Mouse (Mus musculus): ENCODE data around the gene Arhgef12. TPM values are rescaled to one million over a fixed set of nuclear protein-coding genes. Genes with fewer than 3 reads are reported as not detected.
A peak's percentile ranks its signal among the peaks of the same experiment; 100 is the strongest.

Arhgef12 gene
- polyA plus RNA-seq, 1 experiment from 2014 or later = 11.3 TPM

GRCm38 (mm10) chr9:43061545-43061944 is 45.5 kb downstream of the Arhgef12 start:
- Histone ChIP-seq H3K4me3 (no peak overlapping the region), H3K4me1 (no peaks in the 10 kb centered on the region), H3K36me3 (no peaks in the 10 kb centered on the region), H3K9me3 (no peaks in the 10 kb centered on the region), H3K27ac (no peak overlapping the region), H3K27me3 (ENCODE audit: insufficient read depth, poor library complexity, severe bottlenecking) (no peaks in the 10 kb centered on the region)
- 76% methylated on average over 1 of the region's 1 CpGs for WGBS
- no peak for DNase-seq (ENCODE audit: low spot score)

GRCm38 (mm10) chr9:43050391-43050790 is 56.6 kb downstream of the Arhgef12 start:
- Histone ChIP-seq H3K27me3 (ENCODE audit: insufficient read depth, poor library complexity, severe bottlenecking) (no peaks in the 10 kb centered on the region), H3K4me1 (peaks cover 15% of the 10 kb centered on the region), H3K4me3 (no peak overlapping the region), H3K36me3 (peaks cover 8% of the 10 kb centered on the region; the same call in 1 of the 2 replicates), H3K27ac (no peak overlapping the region), H3K9me3 (no peaks in the 10 kb centered on the region)
- WGBS = 86% methylated on average over 2 of the region's 2 CpGs
- DNase-seq (ENCODE audit: low spot score) = no peak

GRCm38 (mm10) chr9:43044481-43044880 is 62.6 kb downstream of the Arhgef12 start:
- Histone ChIP-seq H3K36me3 (peaks cover 22% of the 10 kb centered on the region), H3K4me3 (no peak overlapping the region)

GRCm38 (mm10) chr9:43038466-43038865 is 68.6 kb downstream of the Arhgef12 start:
- Histone ChIP-seq H3K27ac (no peak overlapping the region), H3K9me3 (no peaks in the 10 kb centered on the region), H3K4me1 (peaks cover 21% of the 10 kb centered on the region), H3K4me3 (no peak overlapping the region), H3K36me3 (peaks cover 21% of the 10 kb centered on the region), H3K27me3 (ENCODE audit: insufficient read depth, poor library complexity, severe bottlenecking) (no peaks in the 10 kb centered on the region)
- 63% methylated on average over 8 of the region's 8 CpGs for WGBS
- no peak for DNase-seq (ENCODE audit: low spot score)

More at GRCm38 (mm10) chr9:43044481-43044880, 62.6 kb downstream of the Arhgef12 start:
- H3K9me3 ChIP-seq = no peaks in the 10 kb centered on the region
- no peak overlapping the region for H3K27ac ChIP-seq
- no peaks in the 10 kb centered on the region for H3K27me3 ChIP-seq (ENCODE audit: insufficient read depth, poor library complexity, severe bottlenecking)
- peaks cover 7% of the 10 kb centered on the region; the same call in 1 of the 2 replicates for H3K4me1 ChIP-seq
- no peak for DNase-seq (ENCODE audit: low spot score)

GRCm38 (mm10) chr9:43035208-43035607 is 71.8 kb downstream of the Arhgef12 start:
- Histone ChIP-seq H3K36me3 (peaks cover 7% of the 10 kb centered on the region), H3K4me1 (peaks cover 24% of the 10 kb centered on the region), H3K27me3 (ENCODE audit: insufficient read depth, poor library complexity, severe bottlenecking) (no peaks in the 10 kb centered on the region), H3K9me3 (no peaks in the 10 kb centered on the region), H3K4me3 (no peak overlapping the region), H3K27ac (no peak overlapping the region)
- WGBS = 66% methylated on average over 4 of the region's 4 CpGs
- no peak for DNase-seq (ENCODE audit: low spot score)

- Histone ChIP-seq H3K4me3 (no peak overlapping the region), H3K9me3 (no peaks in the 10 kb centered on the region), H3K27me3 (ENCODE audit: insufficient read depth, poor library complexity, severe bottlenecking) (no peaks in the 10 kb centered on the region), H3K36me3 (peaks cover 4% of the 10 kb centered on the region), H3K4me1 (peaks cover 24% of the 10 kb centered on the region), H3K27ac (no peak overlapping the region)
- DNase-seq (ENCODE audit: low spot score) = no peak
Observed at GRCm38 (mm10) chr9:43034273-43034672, 72.8 kb downstream of the Arhgef12 start.

DNA sequence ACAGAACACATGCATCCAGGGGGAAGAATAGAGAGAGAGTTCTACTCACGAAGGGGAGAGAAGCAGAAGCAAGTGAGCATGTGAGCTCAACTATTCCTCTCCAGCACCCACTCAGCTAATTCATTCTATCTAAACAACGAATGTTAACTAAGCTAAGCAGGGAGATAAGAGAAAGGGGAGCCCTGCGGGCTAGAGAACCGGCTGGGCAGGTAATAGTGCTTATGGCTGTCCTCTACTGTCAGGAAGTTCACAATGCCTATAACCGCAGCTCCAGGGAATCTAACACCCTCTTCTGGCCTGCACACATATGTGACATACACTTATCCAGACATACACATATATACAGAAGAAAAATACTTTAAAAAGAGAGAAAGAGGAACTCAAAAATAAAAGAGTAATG is 79.3 kb downstream of the Arhgef12 start:
- 53% methylated on average over 5 of the region's 5 CpGs for WGBS
- H3K36me3 ChIP-seq = peaks cover 10% of the 10 kb centered on the region; the same call in 1 of the 2 replicates
- H3K27me3 ChIP-seq (ENCODE audit: insufficient read depth, poor library complexity, severe bottlenecking) = no peaks in the 10 kb centered on the region
- no peak for DNase-seq (ENCODE audit: low spot score)
- H3K27ac ChIP-seq = no peak overlapping the region
- H3K4me1 ChIP-seq = peaks cover 13% of the 10 kb centered on the region
- no peaks in the 10 kb centered on the region for H3K9me3 ChIP-seq
- no peak overlapping the region for H3K4me3 ChIP-seq

GRCm38 (mm10) chr9:43021515-43022251 is 85.4 kb downstream of the Arhgef12 start:
- no peak for DNase-seq (ENCODE audit: low spot score)
- Histone ChIP-seq H3K36me3 (peaks cover 24% of the 10 kb centered on the region), H3K27me3 (ENCODE audit: insufficient read depth, poor library complexity, severe bottlenecking) (no peaks in the 10 kb centered on the region), H3K9me3 (no peaks in the 10 kb centered on the region), H3K27ac (peak overlapping the region; percentile 69; the same call in 1 of the 2 replicates), H3K4me3 (no peak overlapping the region), H3K4me1 (peaks cover 20% of the 10 kb centered on the region)
- WGBS = 78% methylated on average over 5 of the region's 5 CpGs

DNA sequence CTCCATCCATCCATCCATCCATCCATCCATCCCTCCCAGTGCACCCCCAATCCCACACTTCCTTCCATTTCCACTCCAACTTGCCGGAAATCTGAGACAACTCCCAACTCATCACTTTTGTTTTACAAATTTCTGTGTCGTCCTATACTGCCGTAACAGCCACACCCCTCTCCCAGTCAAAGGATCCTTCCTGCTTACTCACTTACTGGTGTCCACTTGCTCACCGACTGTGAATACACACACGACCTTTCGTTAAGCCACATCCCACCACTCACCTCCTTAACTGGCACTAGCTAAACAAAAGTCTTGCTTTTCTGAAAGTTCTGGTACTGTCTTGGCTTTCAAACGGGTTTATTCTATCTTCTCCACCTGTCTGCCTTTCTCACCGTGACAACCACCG is 87.4 kb downstream of the Arhgef12 start:
- WGBS = 91% methylated on average over 9 of the region's 9 CpGs
- no peak overlapping the region for H3K4me3 ChIP-seq

GRCm38 (mm10) chr9:43015786-43016185 is 91.3 kb downstream of the Arhgef12 start:
- no peaks in the 10 kb centered on the region for H3K4me1 ChIP-seq
- no peaks in the 10 kb centered on the region for H3K9me3 ChIP-seq
- H3K27ac ChIP-seq = no peak overlapping the region
- no peaks in the 10 kb centered on the region for H3K27me3 ChIP-seq (ENCODE audit: insufficient read depth, poor library complexity, severe bottlenecking)
- H3K4me3 ChIP-seq = no peak overlapping the region
- no peak for DNase-seq (ENCODE audit: low spot score)
- H3K36me3 ChIP-seq = peaks cover 46% of the 10 kb centered on the region
- whole genome bisulfite sequencing = 91% methylated on average over 5 of the region's 5 CpGs

More for the DNA sequence above, 87.4 kb downstream of the Arhgef12 start:
- H3K4me1 ChIP-seq = peaks cover 20% of the 10 kb centered on the region
- peaks cover 33% of the 10 kb centered on the region for H3K36me3 ChIP-seq
- no peaks in the 10 kb centered on the region for H3K9me3 ChIP-seq
- no peaks in the 10 kb centered on the region for H3K27me3 ChIP-seq (ENCODE audit: insufficient read depth, poor library complexity, severe bottlenecking)
- no peak overlapping the region for H3K27ac ChIP-seq
- DNase-seq (ENCODE audit: low spot score) = no peak

DNA sequence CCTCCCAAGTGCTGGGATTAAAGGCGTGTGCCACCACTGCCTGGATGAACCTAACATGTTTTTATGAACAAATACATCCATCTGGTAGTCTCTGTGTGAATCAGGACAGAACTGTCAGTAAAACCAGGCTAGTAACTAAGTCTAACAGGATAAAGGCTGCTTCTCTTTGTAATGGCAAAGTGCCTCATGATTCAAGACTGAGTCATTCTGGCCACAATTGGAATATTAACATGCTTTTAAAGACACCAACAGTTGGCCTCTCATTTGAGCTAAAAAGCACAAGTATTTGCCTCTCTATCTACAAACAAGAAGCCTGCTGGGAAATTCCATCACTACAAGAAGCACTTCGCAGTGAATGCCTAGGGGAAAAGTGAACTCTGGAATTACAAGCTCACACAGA is 91.7 kb downstream of the Arhgef12 start:
- 93% methylated on average over 2 of the region's 2 CpGs for WGBS
- no peak overlapping the region for H3K27ac ChIP-seq
- DNase-seq (ENCODE audit: low spot score) = no peak
- H3K9me3 ChIP-seq = no peaks in the 10 kb centered on the region
- H3K27me3 ChIP-seq (ENCODE audit: insufficient read depth, poor library complexity, severe bottlenecking) = no peaks in the 10 kb centered on the region
- no peak overlapping the region for H3K4me3 ChIP-seq
- H3K36me3 ChIP-seq = peaks cover 44% of the 10 kb centered on the region
- H3K4me1 ChIP-seq = no peaks in the 10 kb centered on the region

DNA sequence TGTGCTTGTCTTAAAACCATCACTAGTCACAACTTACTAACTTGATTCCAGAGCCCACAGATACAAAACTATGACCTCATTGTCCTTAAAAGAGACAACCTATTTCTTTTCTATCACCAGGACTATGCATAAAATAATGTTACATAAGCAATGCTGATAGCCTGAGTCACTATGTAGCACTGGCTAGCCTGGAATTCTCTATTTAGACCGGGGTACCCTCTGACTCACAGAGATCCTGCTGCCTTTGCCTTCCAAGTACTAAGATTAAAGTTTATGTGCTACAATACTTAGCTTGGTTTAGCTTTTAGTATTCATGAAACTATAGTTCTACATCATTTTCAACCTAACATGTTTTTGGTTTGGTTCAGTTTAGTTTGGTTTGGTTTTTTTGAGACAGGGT is 92.2 kb downstream of the Arhgef12 start:
- H3K27ac ChIP-seq = no peak overlapping the region

GRCm38 (mm10) chr9:43012541-43012940 is 94.5 kb downstream of the Arhgef12 start:
- DNase-seq (ENCODE audit: low spot score) = no peak
- Histone ChIP-seq H3K4me1 (no peaks in the 10 kb centered on the region), H3K4me3 (no peak overlapping the region), H3K36me3 (peaks cover 51% of the 10 kb centered on the region), H3K9me3 (no peaks in the 10 kb centered on the region), H3K27me3 (ENCODE audit: insufficient read depth, poor library complexity, severe bottlenecking) (no peaks in the 10 kb centered on the region), H3K27ac (no peak overlapping the region)
- WGBS = 84% methylated on average over 5 of the region's 5 CpGs

More for the DNA sequence above, 92.2 kb downstream of the Arhgef12 start:
- no peaks in the 10 kb centered on the region for H3K27me3 ChIP-seq (ENCODE audit: insufficient read depth, poor library complexity, severe bottlenecking)
- no peaks in the 10 kb centered on the region for H3K4me1 ChIP-seq
- H3K36me3 ChIP-seq = peaks cover 47% of the 10 kb centered on the region
- no peak for DNase-seq (ENCODE audit: low spot score)
- WGBS = 94% methylated on average over 1 of the region's 1 CpGs
- H3K9me3 ChIP-seq = no peaks in the 10 kb centered on the region
- H3K4me3 ChIP-seq = no peak overlapping the region

DNA sequence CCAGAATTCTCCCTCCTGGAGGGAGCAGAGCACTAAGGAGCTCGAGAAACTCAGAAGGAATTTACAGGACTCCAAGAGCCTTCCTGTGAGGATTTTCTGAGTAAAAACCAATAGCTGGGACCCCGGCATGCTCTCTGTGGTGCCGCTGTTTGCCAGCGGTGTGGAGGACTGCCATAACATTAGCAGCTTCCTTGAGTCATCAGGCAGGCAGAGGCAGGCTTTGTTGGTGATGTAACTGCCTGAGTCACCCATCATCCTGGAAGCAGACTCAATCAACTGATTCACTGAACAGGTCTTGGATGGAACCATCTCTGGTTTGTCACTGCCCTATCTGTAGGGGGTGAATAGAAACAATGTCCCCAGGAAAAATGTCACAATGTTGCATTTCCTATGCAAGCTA is 96.0 kb downstream of the Arhgef12 start:
- Histone ChIP-seq H3K27me3 (ENCODE audit: insufficient read depth, poor library complexity, severe bottlenecking) (no peaks in the 10 kb centered on the region), H3K36me3 (peaks cover 55% of the 10 kb centered on the region), H3K9me3 (no peaks in the 10 kb centered on the region), H3K27ac (no peak overlapping the region), H3K4me1 (no peaks in the 10 kb centered on the region), H3K4me3 (no peak overlapping the region)
- 73% methylated on average over 4 of the region's 4 CpGs for WGBS
- no peak for DNase-seq (ENCODE audit: low spot score)

Measured in heart, embryonic 10.5 days (tissue).